Mouse (Mus musculus): ENCODE measurements around the gene Ss18l2. TPM values are rescaled to one million over a fixed set of nuclear protein-coding genes. Genes with fewer than 3 reads are reported as not detected.

The Ss18l2 gene
- total RNA-seq, 2 experiments from 2014 or later: 5.5 to 28.4 TPM

- peak; percentile 72 for ATAC-seq (replicated peaks; ENCODE audit: low FRiP score, poor library complexity, severe bottlenecking)
These were observed 12.7 kb upstream of the Ss18l2 start for GRCm38 (mm10) chr9:121697150-121698049.

- no peak for ATAC-seq (replicated peaks; ENCODE audit: low FRiP score, poor library complexity, severe bottlenecking)
These were observed 5.9 kb upstream of the Ss18l2 start for GRCm38 (mm10) chr9:121704261-121704645.

DNA sequence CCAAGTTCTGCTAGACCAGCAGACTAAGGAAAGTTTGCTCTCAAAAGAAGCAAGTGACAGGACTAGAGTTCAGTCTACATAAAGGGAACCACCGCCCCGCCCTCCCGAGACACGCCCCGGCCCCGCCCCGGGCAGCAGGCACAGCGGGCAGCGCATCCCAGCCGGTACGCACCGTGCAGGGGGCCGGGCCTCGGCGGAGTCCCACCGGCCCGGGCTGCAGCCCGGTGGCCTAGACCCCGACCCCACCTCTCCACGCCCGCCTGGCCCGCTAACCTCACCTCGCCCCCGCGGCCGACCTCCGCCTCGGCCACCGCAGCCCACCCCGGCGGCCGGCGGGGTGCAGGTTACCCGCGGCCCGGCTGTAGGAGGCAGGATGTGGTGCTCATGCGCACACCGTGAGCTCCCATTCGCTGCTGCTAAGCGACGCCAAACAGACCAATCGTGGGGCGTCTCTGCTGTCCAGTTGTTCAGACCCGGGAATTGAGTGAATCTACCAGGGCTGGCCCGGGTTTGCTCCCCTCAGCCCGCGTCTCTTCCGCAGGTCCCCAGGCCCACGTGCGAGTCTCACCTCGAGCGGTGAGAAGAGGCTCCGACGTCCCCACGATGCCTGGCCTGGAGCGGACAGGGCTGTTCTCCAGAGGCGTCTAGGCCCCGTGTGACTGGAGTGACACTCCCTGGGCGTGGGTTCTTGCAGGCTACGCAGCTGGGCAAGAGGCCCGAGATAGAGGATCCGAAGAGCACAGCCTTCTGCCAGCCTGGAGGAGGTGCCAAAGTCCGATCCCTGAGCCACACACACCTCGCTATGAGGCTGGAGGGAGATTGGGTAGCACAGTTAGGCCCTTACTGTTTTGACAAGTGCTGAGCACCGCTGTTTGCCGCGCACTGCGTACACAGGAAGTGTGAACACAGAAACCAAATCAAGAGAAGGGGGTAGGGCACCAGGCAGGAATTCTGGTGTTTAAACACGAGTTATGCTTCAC lies 5.2 kb upstream of the Ss18l2 start, which contains the start of gene Sec22c:
Sec22c (minus strand) TSS at position 845 of the 980 bp plus-strand sequence.
- peak; percentile 84 for ATAC-seq (replicated peaks; ENCODE audit: low FRiP score, poor library complexity, severe bottlenecking)

DNA sequence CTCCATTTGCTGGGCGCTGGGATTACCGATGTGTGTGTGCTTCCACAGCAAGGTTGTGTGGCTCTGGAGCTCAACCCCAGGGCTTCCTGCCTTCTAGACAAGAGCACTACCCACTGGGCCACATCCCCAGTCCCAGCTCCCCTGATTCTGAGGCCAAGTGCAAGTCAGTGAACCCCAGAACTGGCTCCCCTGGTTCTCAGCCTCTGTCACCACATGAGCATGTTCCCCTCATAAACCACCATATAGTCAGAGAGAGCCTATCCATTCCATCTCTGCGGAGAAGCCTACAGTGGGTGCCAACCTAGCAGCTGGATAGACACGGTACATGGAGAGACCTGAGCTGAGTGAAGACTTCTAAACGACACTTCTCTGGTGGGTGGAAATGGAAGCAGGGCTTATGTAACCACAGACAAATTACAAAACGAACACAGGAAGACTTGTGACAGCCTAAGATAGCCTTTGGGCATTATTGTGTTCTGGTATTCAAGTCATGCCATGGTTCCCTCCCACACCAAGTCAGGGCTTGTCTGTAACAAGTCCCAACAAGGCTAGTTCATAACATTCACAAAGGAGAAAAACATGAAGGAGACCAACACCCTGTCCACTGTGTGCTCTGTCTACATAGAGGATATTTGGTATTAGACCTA lies 4.0 kb upstream of the Ss18l2 start:
- no peak for ATAC-seq (replicated peaks; ENCODE audit: low FRiP score, poor library complexity, severe bottlenecking)

DNA sequence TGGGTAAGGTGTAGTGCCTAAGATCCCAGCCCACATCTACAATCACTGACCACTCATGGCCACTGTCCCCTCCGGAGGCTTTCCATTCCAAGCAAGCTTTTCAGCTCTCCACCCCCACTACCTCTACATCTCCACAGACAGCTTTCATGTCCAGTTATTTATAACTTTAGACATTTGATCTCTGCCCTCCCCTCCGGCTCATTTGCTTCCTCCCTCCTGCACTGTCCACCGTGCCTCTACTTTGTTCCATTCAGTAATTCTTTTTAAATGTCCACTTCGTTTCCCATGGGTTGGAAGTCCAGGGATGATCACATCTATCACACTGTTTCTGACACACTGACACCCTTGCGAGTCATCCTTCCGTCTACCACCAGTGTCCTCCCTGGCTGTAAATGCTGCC lies 2.3 kb upstream of the Ss18l2 start:
- no peak for ATAC-seq (replicated peaks; ENCODE audit: low FRiP score, poor library complexity, severe bottlenecking)

- no peak for ATAC-seq (replicated peaks; ENCODE audit: low FRiP score, poor library complexity, severe bottlenecking)
These were observed 1.3 kb upstream of the Ss18l2 start for GRCm38 (mm10) chr9:121708506-121709486.

GRCm38 (mm10) chr9:121710584-121710975 lies 451 bp downstream of the Ss18l2 start:
- peak; percentile 73 for ATAC-seq (replicated peaks; ENCODE audit: low FRiP score, poor library complexity, severe bottlenecking)

- ATAC-seq (replicated peaks; ENCODE audit: low FRiP score, poor library complexity, severe bottlenecking): no peak
These were observed 6.9 kb downstream of the Ss18l2 start for GRCm38 (mm10) chr9:121717048-121717447.

DNA sequence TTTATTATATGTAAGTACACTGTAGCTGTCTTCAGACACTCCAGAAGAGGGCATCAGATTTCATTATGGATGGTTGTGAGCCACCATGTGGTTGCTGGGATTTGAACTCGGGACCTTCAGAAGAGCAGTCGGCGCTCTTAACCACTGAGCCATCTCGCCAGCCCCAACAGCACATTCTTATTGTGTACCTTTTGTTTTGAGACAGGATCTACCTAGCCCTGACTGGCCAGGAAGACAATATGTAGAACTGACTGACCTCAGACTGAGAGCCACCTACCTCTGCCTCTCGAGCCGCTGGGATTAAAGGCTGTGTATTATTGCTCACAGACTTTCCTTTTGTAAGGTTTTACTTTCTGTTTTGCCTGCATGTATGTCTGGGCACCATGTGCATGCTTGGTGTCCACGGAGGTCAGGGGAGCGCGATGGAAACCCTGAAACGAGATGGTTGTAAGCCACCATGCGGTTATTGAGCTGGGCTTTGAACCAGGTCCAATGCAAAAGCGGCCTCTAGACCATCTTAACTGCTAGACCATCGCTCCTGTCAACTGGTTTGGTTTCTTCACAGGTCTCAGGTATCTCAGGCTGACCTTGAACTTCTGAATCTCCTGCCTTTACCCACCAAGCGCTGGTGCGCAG lies 8.1 kb downstream of the Ss18l2 start:
- peak; percentile 13 for ATAC-seq (replicated peaks; ENCODE audit: low FRiP score, poor library complexity, severe bottlenecking)

DNA sequence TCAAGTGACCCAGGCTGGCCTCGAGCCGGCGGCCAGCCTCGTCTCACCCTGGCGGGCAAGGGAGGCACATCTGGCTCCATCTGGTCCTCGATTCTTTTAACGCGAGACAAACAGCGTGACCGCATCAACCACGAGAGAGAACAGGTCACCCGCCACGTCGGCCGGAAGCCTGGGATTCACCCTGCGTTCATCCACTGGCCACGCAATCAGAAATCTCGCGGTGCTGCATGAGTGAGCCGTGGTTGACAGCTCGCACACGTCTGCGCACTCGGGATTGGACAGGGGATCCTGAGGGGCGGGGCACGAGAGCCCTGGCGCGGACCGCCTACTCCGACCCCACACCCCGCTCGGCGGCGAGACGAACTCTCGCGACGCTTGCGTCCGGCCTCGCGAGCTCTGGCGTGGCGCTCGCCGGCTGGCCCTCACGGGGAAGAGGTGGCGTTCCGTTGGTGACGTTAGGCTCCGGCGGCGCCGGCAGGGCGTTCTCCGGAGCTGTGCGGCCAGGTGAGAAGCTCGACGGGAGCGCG lies 8.7 kb downstream of the Ss18l2 start, which contains the start of gene Nktr:
Nktr (plus strand) TSS at position 378 of the 527 bp plus-strand sequence.
- peak; percentile 95 for ATAC-seq (replicated peaks; ENCODE audit: low FRiP score, poor library complexity, severe bottlenecking)

GRCm38 (mm10) chr9:121719347-121720331 lies 9.5 kb downstream of the Ss18l2 start:
- peak; percentile 52 for ATAC-seq (replicated peaks; ENCODE audit: low FRiP score, poor library complexity, severe bottlenecking)

GRCm38 (mm10) chr9:121740490-121740889 lies 30.4 kb downstream of the Ss18l2 start:
- ATAC-seq (replicated peaks; ENCODE audit: low FRiP score, poor library complexity, severe bottlenecking): no peak

DNA sequence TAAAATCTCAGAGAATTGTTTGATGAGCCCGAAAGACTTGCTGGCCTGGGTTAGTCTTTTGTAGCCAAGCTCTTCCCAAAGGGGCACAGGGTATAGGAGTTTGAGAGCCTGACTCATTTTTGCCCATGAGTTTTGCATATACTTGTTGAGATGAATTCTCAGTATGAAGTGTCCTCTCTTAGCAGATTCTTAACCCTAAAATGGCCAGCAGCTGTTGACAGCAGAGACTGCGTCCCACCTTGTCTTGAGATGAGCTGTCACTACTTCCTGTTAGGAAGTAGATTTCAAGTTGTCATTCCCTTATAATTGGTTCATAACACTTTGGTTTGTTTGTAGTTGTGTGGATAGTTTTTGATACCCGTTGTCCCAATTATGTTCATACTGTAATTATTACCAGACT lies 31.0 kb downstream of the Ss18l2 start:
- ATAC-seq (replicated peaks; ENCODE audit: low FRiP score, poor library complexity, severe bottlenecking): no peak

- no peak for ATAC-seq (replicated peaks; ENCODE audit: low FRiP score, poor library complexity, severe bottlenecking)
These were observed 33.9 kb downstream of the Ss18l2 start for GRCm38 (mm10) chr9:121744051-121744450.

DNA sequence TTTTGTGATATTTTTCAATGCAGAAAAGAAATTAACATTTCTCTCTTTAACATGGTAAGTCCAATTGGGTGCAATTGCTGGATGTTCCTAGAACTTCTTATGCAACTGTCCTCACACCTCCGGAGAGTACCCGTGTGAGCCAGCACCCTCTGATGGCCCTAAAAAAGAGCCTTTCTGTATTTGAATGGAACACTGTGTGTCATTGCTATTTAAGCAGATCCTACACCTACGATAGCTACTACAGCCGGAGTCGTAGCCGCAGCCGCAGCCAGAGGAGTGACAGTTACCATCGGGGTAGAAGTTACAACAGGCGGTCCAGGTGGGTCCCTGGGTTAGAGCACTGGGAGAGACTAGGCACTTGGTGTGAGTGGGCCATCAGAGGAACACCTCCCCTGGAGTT lies 42.6 kb downstream of the Ss18l2 start:
- ATAC-seq (replicated peaks; ENCODE audit: low FRiP score, poor library complexity, severe bottlenecking): no peak

DNA sequence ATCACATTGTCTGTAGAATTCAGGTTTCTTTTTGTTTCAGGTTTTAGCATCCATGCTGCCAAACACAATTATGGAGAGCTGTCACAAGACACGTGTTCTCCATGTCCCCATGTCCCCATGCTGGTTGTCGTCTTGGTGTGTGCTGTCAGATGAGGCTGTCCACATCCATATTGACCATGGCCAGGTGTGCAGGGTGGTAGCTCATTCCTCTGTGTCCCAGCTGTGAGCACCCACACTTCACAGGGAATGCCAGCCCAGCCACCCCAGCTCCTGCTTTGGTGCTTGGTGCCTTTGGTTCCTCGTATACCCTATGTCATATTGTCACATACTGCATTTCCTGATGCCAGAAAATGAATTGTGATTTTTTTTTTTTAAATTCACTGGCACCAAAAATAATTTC lies 44.5 kb downstream of the Ss18l2 start:
- ATAC-seq (replicated peaks; ENCODE audit: low FRiP score, poor library complexity, severe bottlenecking): no peak

DNA sequence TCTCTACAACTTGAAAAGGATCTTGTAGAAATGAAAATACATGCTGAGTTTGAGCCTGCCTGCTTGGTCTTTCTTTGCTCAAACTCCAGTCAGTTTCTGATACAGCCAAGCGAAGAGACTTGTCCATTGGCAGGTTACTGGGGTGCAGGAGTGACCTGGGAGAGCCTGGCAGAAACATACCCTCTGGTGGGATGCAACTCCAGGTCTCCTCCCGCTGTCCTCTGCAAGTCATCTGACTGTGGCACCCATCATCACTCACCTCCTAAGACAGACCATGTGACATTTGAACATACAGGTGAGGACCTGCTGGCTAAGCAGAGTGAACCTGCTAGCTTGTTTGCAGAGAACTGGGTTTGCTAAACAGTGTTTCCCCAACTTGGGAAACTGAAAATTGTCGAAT lies 46.7 kb downstream of the Ss18l2 start:
- no peak for ATAC-seq (replicated peaks; ENCODE audit: low FRiP score, poor library complexity, severe bottlenecking)

Data from erythroblast, adult 5-6 weeks (primary cell).